Mouse (Mus musculus): ENCODE measurements around the gene Zkscan16.

DNA sequence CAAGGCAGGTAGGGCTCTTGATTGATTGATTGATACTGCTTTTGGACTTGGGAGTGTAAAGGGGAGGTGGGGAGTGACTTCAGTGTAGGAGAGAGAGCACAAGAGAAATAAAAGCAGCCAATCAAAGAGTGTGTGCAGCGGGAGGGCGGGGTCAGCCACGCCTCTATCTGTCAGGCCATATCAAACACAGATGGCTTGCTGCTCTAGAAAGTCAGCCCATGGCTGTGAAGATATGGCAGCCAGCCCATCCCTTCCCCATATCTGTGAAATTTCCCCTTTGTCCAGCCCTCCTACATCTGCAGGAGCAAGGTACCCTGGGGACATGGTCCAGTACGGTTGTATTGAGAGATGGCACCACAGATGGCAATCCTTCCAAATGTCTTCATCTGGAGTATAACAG is 27.2 kb downstream of the Zkscan16 start:
- TF ChIP-seq POLR2A (IDR thresholded peaks at IDR 0.05; ENCODE audit: control insufficient read depth, extremely low read depth, insufficient read depth, low read length, poor library complexity), result no peak
- no peak for TF ChIP-seq CTCF (IDR thresholded peaks at IDR 0.05; ENCODE audit: borderline replicate concordance, control insufficient read depth, extremely low read depth, insufficient read depth, low read length, poor library complexity)
